ENCODE assay signal across 16 mouse cellular contexts in genomic region chr4:136084840-136085239, GRCm38 (mm10).
"Had no signal": no experiment of that assay in that cellular context is flagged by ENCODE, and none has a peak within 500 bp of the region (broad histone marks: within the 10 kb centered on the region; RNA-seq: fewer than 3 reads in every experiment).

No protein-coding gene starts in this region.

- H3K27ac ChIP-seq: midbrain, embryonic 10.5 days; midbrain, embryonic 12.5 days; neural tube, embryonic 12.5 days; stomach, embryonic 15.5 days; stomach, postnatal 0 days had no signal

- H3K9me3 ChIP-seq: midbrain, embryonic 10.5 days; midbrain, embryonic 12.5 days; neural tube, embryonic 12.5 days; stomach, embryonic 15.5 days had no signal

- H3K4me3 ChIP-seq: midbrain, embryonic 10.5 days; midbrain, embryonic 12.5 days; myocyte; neural tube, embryonic 12.5 days; stomach, embryonic 15.5 days had no signal

- H3K4me2 ChIP-seq: lung, embryonic 14.5 days; midbrain, embryonic 12.5 days; neural tube, embryonic 12.5 days; stomach, embryonic 15.5 days had no signal

- H3K9ac ChIP-seq: lung, embryonic 14.5 days; midbrain, embryonic 12.5 days; neural tube, embryonic 12.5 days; stomach, embryonic 15.5 days had no signal

- H3K36me3 ChIP-seq: midbrain, embryonic 10.5 days; midbrain, embryonic 12.5 days; neural tube, embryonic 12.5 days; stomach, embryonic 15.5 days had no signal

- ATAC-seq: midbrain, embryonic 16.5 days had no signal

- DNase-seq: lung, adult 18-20 months; lung, embryonic 14.5 days; lung, postnatal 10 days; lung, postnatal 4 days; midbrain, embryonic 14.5 days; right cerebral cortex, postnatal 14 days; thymus, adult 2 months; thymus, postnatal 25 days; thymus, postnatal 4 days had no signal
